Mouse (Mus musculus): ENCODE results near the gene Meis1. TPM values are rescaled to one million over a fixed set of nuclear protein-coding genes. Genes with fewer than 3 reads are reported as not detected.

Meis1 gene
- polyA plus RNA-seq, 1 experiment from 2014 or later, result 119 TPM

- 3% methylated on average over 12 of the region's 12 CpGs for WGBS
- DNase-seq (ENCODE audit: low spot score), result no peak
- Histone ChIP-seq H3K4me3 (peak overlapping the region; percentile 58), H3K27ac (peak overlapping the region; percentile 91), H3K27me3 (ENCODE audit: low read depth, poor library complexity, severe bottlenecking) (peaks cover 71% of the 10 kb centered on the region), H3K4me1 (peaks cover 76% of the 10 kb centered on the region), H3K9me3 (replicated peaks) (no peaks in the 10 kb centered on the region), H3K36me3 (no peaks in the 10 kb centered on the region)
These were observed 146.6 kb downstream of the Meis1 start for GRCm38 (mm10) chr11:18872118-18872751.

DNA sequence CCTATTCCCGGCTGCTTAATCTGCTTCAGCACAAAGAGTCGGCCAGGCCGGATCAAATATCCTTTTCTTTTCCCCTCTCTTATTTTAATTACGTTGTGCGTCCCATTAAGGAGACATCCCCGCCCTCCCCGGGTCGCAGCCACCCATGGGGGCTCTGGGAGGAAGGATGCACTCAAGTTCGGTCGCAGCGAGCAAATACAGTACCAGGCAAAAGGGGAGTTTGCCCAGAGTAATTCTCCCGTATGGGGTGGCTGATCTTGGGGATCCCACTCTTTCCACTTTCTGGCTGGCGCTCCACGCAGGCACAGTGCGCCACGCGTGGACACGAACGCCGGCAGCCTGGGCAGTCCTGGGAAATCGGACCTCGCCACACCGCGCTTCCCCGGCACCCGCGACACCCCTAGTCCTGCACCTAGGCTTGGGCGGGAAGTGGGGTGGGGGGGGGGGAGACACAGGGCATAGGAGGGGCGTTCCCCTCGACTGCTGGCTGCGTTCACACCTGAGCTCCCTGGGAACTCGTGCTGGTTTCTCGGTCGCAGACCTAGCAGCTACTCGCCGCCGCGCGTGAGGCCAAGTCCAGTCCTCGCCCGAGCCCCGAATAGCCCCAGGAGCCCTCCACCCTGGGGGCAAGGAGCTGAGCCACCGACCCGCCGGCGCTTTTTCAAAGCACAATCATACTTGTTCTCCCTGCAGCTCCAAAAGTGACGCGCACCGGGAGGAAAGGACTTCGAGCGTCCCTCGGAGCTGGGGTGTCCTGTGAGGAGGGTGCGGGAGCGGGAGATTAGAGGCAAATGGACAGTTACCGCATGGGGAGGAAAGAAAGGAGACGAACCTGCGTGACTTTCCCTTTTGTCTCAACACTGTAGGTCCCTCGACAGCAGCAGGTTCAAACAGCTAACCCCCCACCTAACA lies 147.4 kb downstream of the Meis1 start:
- DNase-seq (ENCODE audit: low spot score), result peak; percentile 75
- Histone ChIP-seq H3K36me3 (no peaks in the 10 kb centered on the region), H3K4me1 (peaks cover 73% of the 10 kb centered on the region), H3K4me3 (peak overlapping the region; percentile 58), H3K27me3 (ENCODE audit: low read depth, poor library complexity, severe bottlenecking) (peaks cover 63% of the 10 kb centered on the region), H3K9me3 (replicated peaks) (no peaks in the 10 kb centered on the region), H3K27ac (peak overlapping the region; percentile 91)
- WGBS, result under 1% methylated on average over 58 of the region's 58 CpGs

GRCm38 (mm10) chr11:18870121-18870931 lies 148.5 kb downstream of the Meis1 start:
- H3K9me3 ChIP-seq (replicated peaks), result no peaks in the 10 kb centered on the region
- H3K27ac ChIP-seq, result peak overlapping the region; percentile 91
- peak overlapping the region; percentile 58 for H3K4me3 ChIP-seq
- peaks cover 68% of the 10 kb centered on the region for H3K4me1 ChIP-seq
- WGBS, result 2% methylated on average over 25 of the region's 25 CpGs
- H3K27me3 ChIP-seq (ENCODE audit: low read depth, poor library complexity, severe bottlenecking), result peaks cover 52% of the 10 kb centered on the region
- no peaks in the 10 kb centered on the region for H3K36me3 ChIP-seq
- peak; percentile 50 for DNase-seq (ENCODE audit: low spot score)

- Histone ChIP-seq H3K27me3 (ENCODE audit: low read depth, poor library complexity, severe bottlenecking) (peaks cover 44% of the 10 kb centered on the region), H3K36me3 (no peaks in the 10 kb centered on the region), H3K4me1 (peaks cover 60% of the 10 kb centered on the region), H3K9me3 (replicated peaks) (no peaks in the 10 kb centered on the region), H3K4me3 (peak overlapping the region; percentile 58; the same call in 1 of the 2 replicates), H3K27ac (peak overlapping the region; percentile 91; the same call in 1 of the 2 replicates)
- no peak for DNase-seq (ENCODE audit: low spot score)
- WGBS, result 16% methylated on average over 5 of the region's 6 CpGs
These were observed 149.3 kb downstream of the Meis1 start for GRCm38 (mm10) chr11:18869429-18869969.

GRCm38 (mm10) chr11:18867665-18868064 lies 151.1 kb downstream of the Meis1 start:
- H3K36me3 ChIP-seq, result 0 out of 2 replicates have a peak, but pooled peaks cover 3% of the 10 kb centered on the region
- no peaks in the 10 kb centered on the region for H3K9me3 ChIP-seq (replicated peaks)
- H3K4me3 ChIP-seq, result no peak overlapping the region
- no peak for DNase-seq (ENCODE audit: low spot score)
- H3K4me1 ChIP-seq, result peaks cover 48% of the 10 kb centered on the region
- WGBS, result 53% methylated on average over 2 of the region's 2 CpGs
- H3K27me3 ChIP-seq (ENCODE audit: low read depth, poor library complexity, severe bottlenecking), result peaks cover 31% of the 10 kb centered on the region
- H3K27ac ChIP-seq, result no peak overlapping the region

DNA sequence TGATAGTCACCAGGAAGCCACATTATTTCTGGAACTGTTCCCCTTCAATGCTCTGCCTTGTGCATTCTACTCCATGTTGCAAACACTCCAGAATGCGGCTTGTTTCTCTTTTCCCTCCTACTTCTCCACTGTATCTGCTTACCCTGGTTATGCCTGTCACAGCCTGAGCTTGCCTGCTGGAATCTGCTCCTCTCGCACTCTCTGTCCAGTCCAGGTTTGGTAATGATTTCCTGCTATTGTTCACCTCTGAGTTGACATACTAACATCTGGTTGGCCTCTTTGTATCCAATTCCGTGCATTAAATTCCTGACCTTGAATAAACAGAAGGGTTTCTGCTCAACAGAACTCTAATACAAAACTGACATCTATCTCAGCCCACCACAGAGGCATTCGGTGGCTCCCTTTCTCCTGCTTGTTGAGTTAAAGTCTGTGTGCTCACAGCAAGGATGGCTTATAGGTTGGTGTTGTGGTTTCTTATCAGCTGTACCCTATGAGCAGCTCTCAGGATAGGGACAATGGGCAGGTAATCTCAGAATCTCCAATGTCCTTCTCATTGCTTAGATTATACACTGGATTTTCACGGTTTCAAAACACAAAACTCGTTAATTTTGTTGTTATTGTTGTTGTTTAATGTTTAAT lies 152.5 kb downstream of the Meis1 start:
- no peak overlapping the region for H3K4me3 ChIP-seq
- H3K4me1 ChIP-seq, result peaks cover 40% of the 10 kb centered on the region
- H3K27me3 ChIP-seq (ENCODE audit: low read depth, poor library complexity, severe bottlenecking), result peaks cover 22% of the 10 kb centered on the region
- H3K36me3 ChIP-seq, result 0 out of 2 replicates have a peak, but pooled peaks cover 3% of the 10 kb centered on the region
- 0 out of 2 replicates have a peak overlapping the region, but pooled peaks have one; percentile 0 for H3K27ac ChIP-seq
- 58% methylated on average over 6 of the region's 6 CpGs for WGBS
- DNase-seq (ENCODE audit: low spot score), result no peak
- no peaks in the 10 kb centered on the region for H3K9me3 ChIP-seq (replicated peaks)

GRCm38 (mm10) chr11:18850772-18851171 lies 168.0 kb downstream of the Meis1 start:
- Histone ChIP-seq H3K4me3 (no peak overlapping the region), H3K4me1 (peaks cover 17% of the 10 kb centered on the region), H3K36me3 (no peaks in the 10 kb centered on the region), H3K27ac (no peak overlapping the region), H3K9me3 (replicated peaks) (no peaks in the 10 kb centered on the region), H3K27me3 (ENCODE audit: low read depth, poor library complexity, severe bottlenecking) (no peaks in the 10 kb centered on the region)
- WGBS, result 62% methylated on average over 4 of the region's 4 CpGs
- DNase-seq (ENCODE audit: low spot score), result no peak

GRCm38 (mm10) chr11:18847650-18848049 lies 171.1 kb downstream of the Meis1 start:
- 95% methylated on average over 3 of the region's 3 CpGs for WGBS
- no peak overlapping the region for H3K4me3 ChIP-seq
- no peak overlapping the region for H3K27ac ChIP-seq
- no peaks in the 10 kb centered on the region for H3K9me3 ChIP-seq (replicated peaks)
- no peaks in the 10 kb centered on the region for H3K27me3 ChIP-seq (ENCODE audit: low read depth, poor library complexity, severe bottlenecking)
- H3K4me1 ChIP-seq, result peaks cover 12% of the 10 kb centered on the region
- no peak for DNase-seq (ENCODE audit: low spot score)
- no peaks in the 10 kb centered on the region for H3K36me3 ChIP-seq

- Histone ChIP-seq H3K36me3 (no peaks in the 10 kb centered on the region), H3K27ac (no peak overlapping the region), H3K27me3 (ENCODE audit: low read depth, poor library complexity, severe bottlenecking) (no peaks in the 10 kb centered on the region), H3K4me3 (no peak overlapping the region), H3K9me3 (replicated peaks) (no peaks in the 10 kb centered on the region), H3K4me1 (peaks cover 12% of the 10 kb centered on the region)
- 90% methylated on average over 4 of the region's 4 CpGs for WGBS
- no peak for DNase-seq (ENCODE audit: low spot score)
These were observed 172.3 kb downstream of the Meis1 start for GRCm38 (mm10) chr11:18846472-18846871.

DNA sequence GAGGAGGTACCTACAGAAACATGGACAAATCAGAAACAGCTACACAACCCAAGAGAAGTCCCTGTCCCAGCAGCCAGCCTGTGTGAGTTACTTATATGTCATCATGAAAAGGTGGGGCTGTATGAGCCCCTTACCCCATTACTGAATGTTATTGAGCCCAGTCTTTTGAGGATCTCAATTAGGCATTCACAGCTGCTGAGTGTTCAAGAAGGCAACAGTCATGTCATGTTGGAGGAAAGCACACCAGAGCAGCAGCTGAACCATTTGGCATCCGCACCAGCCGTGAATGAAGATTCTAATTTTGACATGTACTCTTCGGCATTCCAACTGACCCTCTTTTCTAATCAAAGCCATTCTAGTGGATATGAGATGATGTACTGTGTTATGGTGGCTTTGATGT lies 172.9 kb downstream of the Meis1 start:
- Histone ChIP-seq H3K36me3 (no peaks in the 10 kb centered on the region), H3K27ac (no peak overlapping the region), H3K27me3 (ENCODE audit: low read depth, poor library complexity, severe bottlenecking) (no peaks in the 10 kb centered on the region), H3K4me3 (no peak overlapping the region), H3K9me3 (replicated peaks) (no peaks in the 10 kb centered on the region), H3K4me1 (peaks cover 11% of the 10 kb centered on the region)
- WGBS, result 94% methylated on average over 3 of the region's 3 CpGs
- no peak for DNase-seq (ENCODE audit: low spot score)

- Histone ChIP-seq H3K27ac (no peak overlapping the region), H3K4me1 (peaks cover 7% of the 10 kb centered on the region), H3K27me3 (ENCODE audit: low read depth, poor library complexity, severe bottlenecking) (no peaks in the 10 kb centered on the region), H3K4me3 (no peak overlapping the region), H3K36me3 (no peaks in the 10 kb centered on the region), H3K9me3 (replicated peaks) (no peaks in the 10 kb centered on the region)
- DNase-seq (ENCODE audit: low spot score), result no peak
- WGBS, result 80% methylated on average over 6 of the region's 6 CpGs
These were observed 173.3 kb downstream of the Meis1 start for GRCm38 (mm10) chr11:18845466-18845865.

DNA sequence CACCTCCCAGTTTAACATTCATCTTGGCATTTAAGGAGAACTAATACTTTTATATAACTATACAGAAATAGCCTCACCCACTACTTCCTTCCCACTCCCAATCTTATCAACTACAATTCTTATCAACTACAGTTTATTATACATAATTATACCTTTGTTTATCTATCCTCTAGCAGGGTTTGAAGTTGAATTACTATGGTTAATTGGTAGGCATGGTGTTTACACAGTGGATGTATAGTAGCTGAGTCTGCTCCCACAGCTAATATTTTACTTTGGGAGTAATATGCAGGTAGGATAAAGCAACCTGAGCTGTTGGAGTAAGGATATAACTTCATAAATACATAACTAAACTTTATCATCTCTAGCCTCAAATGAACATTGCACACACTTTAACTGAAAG lies 188.7 kb downstream of the Meis1 start:
- H3K4me1 ChIP-seq, result no peaks in the 10 kb centered on the region
- no peaks in the 10 kb centered on the region for H3K27me3 ChIP-seq (ENCODE audit: low read depth, poor library complexity, severe bottlenecking)
- H3K27ac ChIP-seq, result no peak overlapping the region
- no peaks in the 10 kb centered on the region for H3K9me3 ChIP-seq (replicated peaks)
- H3K36me3 ChIP-seq, result no peaks in the 10 kb centered on the region
- no peak overlapping the region for H3K4me3 ChIP-seq
- no peak for DNase-seq (ENCODE audit: low spot score)

All from limb, embryonic 10.5 days (tissue).